Mouse (Mus musculus): ENCODE results near the gene Glrx3. TPM values are rescaled to one million over a fixed set of nuclear protein-coding genes. Genes with fewer than 3 reads are reported as not detected.
"Not testable (repeated sequence)": the region's sequence is repeated elsewhere in the genome, so short reads cannot be mapped to it uniquely, and the experiment has no call there.

Gene Glrx3
- polyA plus RNA-seq, 1 experiment from 2014 or later, result 218 TPM

DNA sequence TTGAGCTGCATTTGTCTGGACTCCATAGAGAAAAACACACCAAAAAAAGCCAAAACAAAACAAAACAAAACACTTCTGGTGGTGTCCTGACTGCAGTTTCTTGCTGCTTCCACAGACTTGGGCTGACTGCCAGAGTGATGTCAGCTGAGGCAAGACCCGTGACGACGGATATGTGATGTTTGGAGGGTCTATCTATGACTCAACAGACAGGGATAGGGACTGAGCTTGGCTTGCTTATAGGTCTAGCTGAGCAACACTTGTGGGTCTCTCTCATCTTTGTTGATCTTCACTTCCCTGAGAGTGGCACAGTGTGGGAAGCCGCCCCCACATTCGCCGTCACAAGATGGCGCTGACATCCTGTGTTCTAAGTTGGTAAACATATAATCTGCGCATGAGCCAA, 22.7 kb upstream of the Glrx3 start:
- no peak overlapping the region for H3K27ac ChIP-seq (ENCODE audit: low read length)
- H3K4me1 ChIP-seq (ENCODE audit: control insufficient read depth, insufficient read depth, low read length), result 0 out of 2 replicates have a peak, but pooled peaks cover 4% of the 10 kb centered on the region
- H3K27me3 ChIP-seq (ENCODE audit: control insufficient read depth, insufficient read depth, low read length), result no peaks in the 10 kb centered on the region
- ATAC-seq (ENCODE audit: insufficient read depth, low FRiP score), result no peak
- no peak overlapping the region for H3K4me3 ChIP-seq (replicated peaks; ENCODE audit: low read length)
- H3K9ac ChIP-seq (ENCODE audit: low read length), result no peak overlapping the region
- 83% methylated on average over 8 of the region's 8 CpGs for whole genome bisulfite sequencing
- H3K9me3 ChIP-seq (replicated peaks; ENCODE audit: control insufficient read depth, low read length), result no peaks in the 10 kb centered on the region
- no peak overlapping the region for H3K4me2 ChIP-seq (ENCODE audit: low read depth, low read length)
- H3K36me3 ChIP-seq (ENCODE audit: control insufficient read depth, insufficient read depth, low read length), result no peaks in the 10 kb centered on the region

- 83% methylated on average over 2 of the region's 2 CpGs for WGBS
These were observed 16.9 kb upstream of the Glrx3 start for GRCm38 (mm10) chr7:137420550-137420949.

DNA sequence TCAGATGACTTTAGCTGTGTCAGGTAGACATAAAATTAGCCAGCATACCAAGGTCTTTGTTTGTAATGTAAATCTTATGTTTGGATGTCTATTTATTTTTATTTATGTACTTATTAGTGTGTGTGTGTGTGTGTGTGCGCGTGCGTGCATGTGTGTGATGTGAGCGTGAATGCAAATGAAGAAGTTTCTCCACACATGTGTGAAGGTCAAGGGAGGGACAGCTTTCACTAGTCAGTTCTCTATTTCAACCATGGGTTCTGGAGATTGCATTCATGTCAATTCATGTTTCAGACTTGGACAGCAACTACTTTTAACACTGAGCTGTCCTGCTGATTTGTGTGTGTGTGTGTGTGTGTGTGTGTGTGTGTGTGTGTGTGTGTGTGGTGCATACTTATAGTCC, 16.2 kb upstream of the Glrx3 start:
- ATAC-seq (ENCODE audit: insufficient read depth, low FRiP score), result no peak
- H3K27ac ChIP-seq (ENCODE audit: low read length), result no peak overlapping the region
- H3K4me2 ChIP-seq (ENCODE audit: low read depth, low read length), result no peak overlapping the region
- H3K27me3 ChIP-seq (ENCODE audit: control insufficient read depth, insufficient read depth, low read length), result no peaks in the 10 kb centered on the region
- H3K9ac ChIP-seq (ENCODE audit: low read length), result no peak overlapping the region
- H3K9me3 ChIP-seq (replicated peaks; ENCODE audit: control insufficient read depth, low read length), result no peaks in the 10 kb centered on the region
- no peaks in the 10 kb centered on the region for H3K4me1 ChIP-seq (ENCODE audit: control insufficient read depth, insufficient read depth, low read length)
- WGBS, result 95% methylated on average over 4 of the region's 4 CpGs
- no peak overlapping the region for H3K4me3 ChIP-seq (replicated peaks; ENCODE audit: low read length)
- no peaks in the 10 kb centered on the region for H3K36me3 ChIP-seq (ENCODE audit: control insufficient read depth, insufficient read depth, low read length)

More at GRCm38 (mm10) chr7:137420550-137420949, 16.9 kb upstream of the Glrx3 start:
- no peak for ATAC-seq (ENCODE audit: insufficient read depth, low FRiP score)
- Histone ChIP-seq H3K27me3 (ENCODE audit: control insufficient read depth, insufficient read depth, low read length) (no peaks in the 10 kb centered on the region), H3K9me3 (replicated peaks; ENCODE audit: control insufficient read depth, low read length) (no peaks in the 10 kb centered on the region), H3K4me3 (replicated peaks; ENCODE audit: low read length) (no peak overlapping the region), H3K27ac (ENCODE audit: low read length) (no peak overlapping the region), H3K4me1 (ENCODE audit: control insufficient read depth, insufficient read depth, low read length) (no peaks in the 10 kb centered on the region), H3K4me2 (ENCODE audit: low read depth, low read length) (no peak overlapping the region), H3K9ac (ENCODE audit: low read length) (no peak overlapping the region), H3K36me3 (ENCODE audit: control insufficient read depth, insufficient read depth, low read length) (no peaks in the 10 kb centered on the region)

GRCm38 (mm10) chr7:137426693-137427092, 10.7 kb upstream of the Glrx3 start:
- H3K27ac ChIP-seq (ENCODE audit: low read length), result no peak overlapping the region

DNA sequence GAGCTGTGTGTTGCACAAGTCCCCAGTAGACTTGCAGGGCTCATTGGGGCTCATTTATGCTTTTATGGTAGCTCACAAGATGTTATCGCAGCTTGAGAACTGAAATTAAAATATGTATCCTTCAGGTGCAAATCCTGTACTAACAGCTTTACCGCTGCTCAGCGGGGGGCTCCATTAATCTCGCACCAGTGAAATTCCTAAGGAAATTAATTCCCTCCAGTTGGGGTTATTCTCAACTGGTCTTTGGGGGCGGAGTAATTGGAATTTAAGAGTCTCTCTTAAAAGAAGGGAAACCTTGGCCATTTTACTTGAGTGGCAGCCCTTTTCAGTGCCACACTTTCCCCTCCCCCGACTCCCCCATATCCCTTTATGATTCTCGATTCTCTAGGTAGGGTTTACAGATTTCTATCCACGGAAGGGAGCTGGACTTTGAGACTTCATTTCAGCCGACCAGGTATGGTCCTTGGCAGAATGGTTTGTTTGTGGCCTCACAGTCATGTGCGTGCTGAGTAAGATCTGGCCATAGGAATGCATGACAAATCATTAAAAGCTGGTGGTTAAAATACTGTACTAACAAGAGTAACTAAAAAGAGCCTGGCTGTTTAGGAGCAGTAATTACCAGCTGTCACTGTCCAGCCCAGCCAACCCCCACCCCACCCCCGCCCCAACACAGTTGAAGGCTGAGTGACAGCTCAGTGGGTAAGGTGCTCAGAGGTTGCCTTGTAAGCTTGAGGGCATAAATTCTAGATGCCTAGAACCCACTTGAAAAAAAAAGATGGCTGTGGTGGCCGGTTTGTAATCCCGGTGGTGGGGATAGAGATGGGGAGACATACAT, 5.4 kb upstream of the Glrx3 start:
- no peaks in the 10 kb centered on the region for H3K36me3 ChIP-seq (ENCODE audit: control insufficient read depth, insufficient read depth, low read length)
- H3K4me2 ChIP-seq (ENCODE audit: low read depth, low read length), result no peak overlapping the region
- WGBS, result 59% methylated on average over 13 of the region's 13 CpGs
- H3K4me1 ChIP-seq (ENCODE audit: control insufficient read depth, insufficient read depth, low read length), result peaks cover 2% of the 10 kb centered on the region; the same call in 1 of the 2 replicates
- no peak for ATAC-seq (ENCODE audit: insufficient read depth, low FRiP score)
- no peaks in the 10 kb centered on the region for H3K27me3 ChIP-seq (ENCODE audit: control insufficient read depth, insufficient read depth, low read length)
- H3K9me3 ChIP-seq (replicated peaks; ENCODE audit: control insufficient read depth, low read length), result no peaks in the 10 kb centered on the region
- no peak overlapping the region for H3K27ac ChIP-seq (ENCODE audit: low read length)
- H3K9ac ChIP-seq (ENCODE audit: low read length), result no peak overlapping the region
- H3K4me3 ChIP-seq (replicated peaks; ENCODE audit: low read length), result no peak overlapping the region

More at GRCm38 (mm10) chr7:137426693-137427092, 10.7 kb upstream of the Glrx3 start:
- no peaks in the 10 kb centered on the region for H3K9me3 ChIP-seq (replicated peaks; ENCODE audit: control insufficient read depth, low read length)
- ATAC-seq (ENCODE audit: insufficient read depth, low FRiP score), result no peak
- no peak overlapping the region for H3K4me2 ChIP-seq (ENCODE audit: low read depth, low read length)
- H3K4me1 ChIP-seq (ENCODE audit: control insufficient read depth, insufficient read depth, low read length), result no peaks in the 10 kb centered on the region
- H3K36me3 ChIP-seq (ENCODE audit: control insufficient read depth, insufficient read depth, low read length), result no peaks in the 10 kb centered on the region
- no peaks in the 10 kb centered on the region for H3K27me3 ChIP-seq (ENCODE audit: control insufficient read depth, insufficient read depth, low read length)
- H3K9ac ChIP-seq (ENCODE audit: low read length), result no peak overlapping the region
- no peak overlapping the region for H3K4me3 ChIP-seq (replicated peaks; ENCODE audit: low read length)
- 47% methylated on average over 4 of the region's 4 CpGs for WGBS

GRCm38 (mm10) chr7:137436901-137437300, 513 bp upstream of the Glrx3 start:
- H3K4me2 ChIP-seq (ENCODE audit: low read depth, low read length), result peak overlapping the region; percentile 42
- peaks cover 15% of the 10 kb centered on the region for H3K4me1 ChIP-seq (ENCODE audit: control insufficient read depth, insufficient read depth, low read length)
- H3K36me3 ChIP-seq (ENCODE audit: control insufficient read depth, insufficient read depth, low read length), result 0 out of 2 replicates have a peak, but pooled peaks cover 3% of the 10 kb centered on the region
- no peaks in the 10 kb centered on the region for H3K9me3 ChIP-seq (replicated peaks; ENCODE audit: control insufficient read depth, low read length)
- H3K4me3 ChIP-seq (replicated peaks; ENCODE audit: low read length), result peak overlapping the region; percentile 99; the same call in 1 of the 2 replicates
- no peaks in the 10 kb centered on the region for H3K27me3 ChIP-seq (ENCODE audit: control insufficient read depth, insufficient read depth, low read length)
- 0 out of 2 replicates have a peak overlapping the region, but pooled peaks have one; percentile 1 for H3K27ac ChIP-seq (ENCODE audit: low read length)
- ATAC-seq (ENCODE audit: insufficient read depth, low FRiP score), result no peak
- no peak overlapping the region for H3K9ac ChIP-seq (ENCODE audit: low read length)
- WGBS, result 74% methylated on average over 6 of the region's 6 CpGs

DNA sequence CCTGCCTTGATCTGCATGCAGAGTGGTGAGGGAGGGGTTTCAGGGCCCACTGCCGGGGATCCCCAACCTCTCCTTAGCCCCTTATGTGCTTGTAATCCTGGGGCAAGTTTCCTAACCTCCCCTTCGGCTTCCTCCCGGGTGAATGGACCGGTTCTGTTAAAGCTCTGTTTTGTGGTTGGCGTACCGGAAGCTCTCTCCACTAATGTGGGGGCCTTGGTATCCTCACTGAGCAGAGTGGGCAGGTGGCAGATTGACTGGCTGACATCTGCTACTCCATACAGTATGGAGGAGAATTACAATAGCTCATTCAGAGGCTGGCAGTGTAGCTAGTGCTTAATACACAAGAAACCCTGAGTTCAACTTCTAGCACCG, 751 bp downstream of the Glrx3 start:
- no peaks in the 10 kb centered on the region for H3K9me3 ChIP-seq (replicated peaks; ENCODE audit: control insufficient read depth, low read length)
- H3K27ac ChIP-seq (ENCODE audit: low read length), result peak overlapping the region; percentile 89
- 5% methylated on average over 7 of the region's 7 CpGs for WGBS
- H3K4me3 ChIP-seq (replicated peaks; ENCODE audit: low read length), result peak overlapping the region; percentile 99
- ATAC-seq (ENCODE audit: insufficient read depth, low FRiP score), result no peak
- H3K4me1 ChIP-seq (ENCODE audit: control insufficient read depth, insufficient read depth, low read length), result peaks cover 17% of the 10 kb centered on the region
- peak overlapping the region; percentile 96 for H3K9ac ChIP-seq (ENCODE audit: low read length)
- H3K27me3 ChIP-seq (ENCODE audit: control insufficient read depth, insufficient read depth, low read length), result no peaks in the 10 kb centered on the region
- H3K36me3 ChIP-seq (ENCODE audit: control insufficient read depth, insufficient read depth, low read length), result 0 out of 2 replicates have a peak, but pooled peaks cover 3% of the 10 kb centered on the region
- peak overlapping the region; percentile 80 for H3K4me2 ChIP-seq (ENCODE audit: low read depth, low read length)

- H3K36me3 ChIP-seq (ENCODE audit: control insufficient read depth, insufficient read depth, low read length); H3K9me3 ChIP-seq (replicated peaks; ENCODE audit: control insufficient read depth, low read length); H3K27me3 ChIP-seq (ENCODE audit: control insufficient read depth, insufficient read depth, low read length); ATAC-seq (ENCODE audit: insufficient read depth, low FRiP score); H3K9ac ChIP-seq (ENCODE audit: low read length); H3K27ac ChIP-seq (ENCODE audit: low read length): not testable (repeated sequence)
- Histone ChIP-seq H3K4me2 (ENCODE audit: low read depth, low read length) (peak overlapping the region; percentile 80), H3K4me1 (ENCODE audit: control insufficient read depth, insufficient read depth, low read length) (peaks cover 17% of the 10 kb centered on the region), H3K4me3 (replicated peaks; ENCODE audit: low read length) (peak overlapping the region; percentile 99)
- 88% methylated on average over 7 of the region's 7 CpGs for WGBS
These were observed 1.5 kb downstream of the Glrx3 start for GRCm38 (mm10) chr7:137438962-137439361.

DNA sequence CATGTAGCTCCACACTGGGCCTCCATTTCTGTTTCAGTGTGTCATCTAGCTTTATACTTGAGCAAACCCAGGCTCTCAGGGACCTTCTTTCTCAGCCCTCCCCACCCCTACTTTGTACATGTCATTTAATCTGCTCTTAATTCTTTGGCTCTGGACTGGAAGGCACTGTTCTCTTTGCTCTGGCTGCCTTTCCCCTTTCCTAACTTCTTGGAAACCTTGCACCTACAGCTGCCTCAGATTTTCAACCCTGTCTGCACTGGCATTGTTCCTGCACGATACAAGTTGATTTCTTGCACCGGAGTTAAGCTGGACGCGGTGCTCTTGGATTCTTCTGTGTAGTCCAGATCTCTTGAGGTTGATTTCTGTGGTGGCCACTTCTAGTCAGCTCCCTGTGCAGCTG, 5.5 kb downstream of the Glrx3 start:
- no peaks in the 10 kb centered on the region for H3K9me3 ChIP-seq (replicated peaks; ENCODE audit: control insufficient read depth, low read length)
- no peak overlapping the region for H3K4me2 ChIP-seq (ENCODE audit: low read depth, low read length)
- H3K9ac ChIP-seq (ENCODE audit: low read length), result no peak overlapping the region
- 94% methylated on average over 4 of the region's 4 CpGs for WGBS
- peaks cover 11% of the 10 kb centered on the region for H3K4me1 ChIP-seq (ENCODE audit: control insufficient read depth, insufficient read depth, low read length)
- H3K27me3 ChIP-seq (ENCODE audit: control insufficient read depth, insufficient read depth, low read length), result no peaks in the 10 kb centered on the region
- no peak overlapping the region for H3K27ac ChIP-seq (ENCODE audit: low read length)
- ATAC-seq (ENCODE audit: insufficient read depth, low FRiP score), result peak; percentile 35; the same call in 1 of the 2 replicates
- H3K4me3 ChIP-seq (replicated peaks; ENCODE audit: low read length), result no peak overlapping the region
- H3K36me3 ChIP-seq (ENCODE audit: control insufficient read depth, insufficient read depth, low read length), result 0 out of 2 replicates have a peak, but pooled peaks cover 3% of the 10 kb centered on the region

All from stomach, embryonic 16.5 days (tissue).